Mouse (Mus musculus) heart, embryonic 12.5 days (tissue): ENCODE results near the gene Asb18. TPM values are rescaled to one million over a fixed set of nuclear protein-coding genes. Genes with fewer than 3 reads are reported as not detected.

Experiments used
- ATAC-seq: fragments of 200-750 bp; cut with Nextera tagmentation; 2 replicates; pipeline ENCODE4 v1.8.0; 2017; ENCODE audit warnings: moderate TSS enrichment, moderate library complexity; ENCODE audit not compliant: insufficient number of reproducible peaks, low FRiP score
- H3K27ac ChIP-seq: fragments of 300-500 bp; sonication (generic); 2 replicates; pipeline ENCODE4 v1.5.1; 2016; ENCODE audit warnings: mild to moderate bottlenecking, moderate library complexity; ENCODE audit not compliant: poor library complexity, severe bottlenecking
- H3K27me3 ChIP-seq: fragments of 300-500 bp; sonication (generic); replicated peaks from 2 replicates; pipeline ENCODE4 v1.6.1; 2016; ENCODE audit warnings: mild to moderate bottlenecking, moderate library complexity
- H3K36me3 ChIP-seq: fragments of 300-500 bp; sonication (generic); 2 replicates; pipeline ENCODE4 v1.6.1; 2016; ENCODE audit warnings: mild to moderate bottlenecking, moderate library complexity
- H3K4me1 ChIP-seq: fragments of 300-500 bp; sonication (generic); replicated peaks from 2 replicates; pipeline ENCODE4 v1.6.1; 2016; ENCODE audit warnings: mild to moderate bottlenecking
- H3K4me2 ChIP-seq: fragments of 300-500 bp; sonication (generic); 2 replicates; pipeline ENCODE4 v1.6.1; 2016; ENCODE audit warnings: mild to moderate bottlenecking, moderate library complexity
- H3K4me3 ChIP-seq: fragments of 300-500 bp; sonication (generic); 2 replicates; pipeline ENCODE4 v1.5.1; 2016; ENCODE audit warnings: mild to moderate bottlenecking
- H3K9ac ChIP-seq: fragments of 300-500 bp; sonication (generic); 2 replicates; pipeline ENCODE4 v1.6.1; 2016; ENCODE audit warnings: mild to moderate bottlenecking, moderate library complexity
- H3K9me3 ChIP-seq: fragments of 300-500 bp; sonication (generic); replicated peaks from 2 replicates; pipeline ENCODE4 v1.6.1; 2016; ENCODE audit warnings: mild to moderate bottlenecking, moderate library complexity
- WGBS: fragments of 180-500 bp; shearing (Covaris S2); methylation state at CpG from one replicate; pipeline ENCODE4 v1.1.7; 2016; 5-methylcytosine and 5-hydroxymethylcytosine counted together
- polyA plus RNA-seq: library from polyadenylated mRNA; unstranded; fragments of >200 nt; fragmentation: Nextera tagmentation; extraction: Ambion mirVana; gene quantifications from 2 replicates; pipeline ENCODE4 v1.2.1, GENCODE M21; 2016

Gene Asb18
- polyA plus RNA-seq, 1 experiment from 2014 or later: 1.0 TPM

DNA sequence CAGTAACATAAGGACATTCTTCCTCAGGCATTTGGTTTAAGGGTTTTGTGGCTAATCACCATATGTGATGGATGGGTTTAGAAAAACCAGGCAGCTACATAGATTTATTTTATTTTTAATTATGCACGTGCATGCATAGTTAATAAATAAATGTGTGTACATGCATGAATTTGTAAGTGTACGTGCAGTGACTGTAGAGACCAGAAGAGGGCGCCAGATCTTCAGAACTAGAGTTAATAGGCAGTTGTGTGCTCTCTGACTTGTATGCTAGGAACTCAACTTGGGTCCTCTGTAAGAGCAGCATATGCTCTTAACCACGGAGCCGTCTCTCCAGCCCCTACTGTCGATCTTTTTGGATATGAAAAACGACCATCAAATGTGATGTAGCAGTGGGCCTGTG, 1.6 kb downstream of the Asb18 start:
- H3K4me2 ChIP-seq: no peak overlapping the region
- 64% methylated on average over 7 of the region's 7 CpGs for WGBS
- peaks cover 5% of the 10 kb centered on the region; the same call in 1 of the 2 replicates for H3K4me1 ChIP-seq
- no peak overlapping the region for H3K9ac ChIP-seq
- no peaks in the 10 kb centered on the region for H3K27me3 ChIP-seq
- H3K4me3 ChIP-seq: no peak overlapping the region
- peaks cover 9% of the 10 kb centered on the region; the same call in 1 of the 2 replicates for H3K9me3 ChIP-seq
- H3K36me3 ChIP-seq: no peaks in the 10 kb centered on the region
- H3K27ac ChIP-seq: no peak overlapping the region
- no peak for ATAC-seq

DNA sequence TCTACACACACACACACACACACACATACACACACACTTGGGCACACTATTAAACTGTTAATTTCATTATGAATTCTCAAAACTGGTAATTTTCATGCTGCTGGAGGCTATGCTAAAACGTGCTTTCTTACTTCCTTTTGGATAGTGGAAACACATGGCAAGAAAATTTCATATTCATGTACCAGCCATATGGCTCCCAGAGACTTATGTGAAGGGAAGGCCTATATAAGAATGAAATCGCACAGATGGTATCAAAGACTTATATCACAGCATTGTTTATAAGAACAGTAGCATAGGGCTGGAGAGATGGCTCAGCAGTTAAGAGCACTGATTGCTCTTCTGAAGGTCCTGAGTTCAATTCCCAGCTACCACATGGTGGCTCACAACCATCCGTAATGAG, 2.3 kb downstream of the Asb18 start:
- H3K4me3 ChIP-seq: no peak overlapping the region
- H3K9ac ChIP-seq: no peak overlapping the region
- peaks cover 9% of the 10 kb centered on the region; the same call in 1 of the 2 replicates for H3K9me3 ChIP-seq
- no peaks in the 10 kb centered on the region for H3K36me3 ChIP-seq
- no peaks in the 10 kb centered on the region for H3K27me3 ChIP-seq
- H3K4me1 ChIP-seq: 0 out of 2 replicates have a peak, but pooled peaks cover 2% of the 10 kb centered on the region
- ATAC-seq: no peak
- WGBS: 75% methylated on average over 3 of the region's 3 CpGs
- H3K27ac ChIP-seq: no peak overlapping the region
- no peak overlapping the region for H3K4me2 ChIP-seq

DNA sequence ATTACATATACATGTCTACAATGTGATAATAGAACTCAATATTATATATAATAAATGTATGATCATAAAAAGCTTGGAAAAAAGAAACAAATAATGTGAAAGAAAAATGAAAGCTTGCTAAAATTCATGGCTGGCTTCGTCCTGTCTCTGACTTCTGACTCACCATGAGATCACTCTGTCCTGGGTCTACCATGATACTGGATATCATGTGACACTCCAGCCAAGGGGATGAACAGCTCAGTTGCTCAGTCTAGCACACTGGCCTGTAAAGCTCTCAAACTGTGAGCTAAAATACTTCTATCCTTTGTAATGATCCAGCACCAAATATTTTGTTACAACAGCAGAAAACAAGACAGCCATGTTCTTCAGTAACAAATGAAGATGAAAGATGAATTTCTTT, 4.4 kb downstream of the Asb18 start:
- no peak overlapping the region for H3K4me2 ChIP-seq
- 74% methylated on average over 1 of the region's 1 CpGs for WGBS
- no peak overlapping the region for H3K9ac ChIP-seq
- 0 out of 2 replicates have a peak, but pooled peaks cover 2% of the 10 kb centered on the region for H3K4me1 ChIP-seq
- no peak overlapping the region for H3K4me3 ChIP-seq
- H3K36me3 ChIP-seq: no peaks in the 10 kb centered on the region
- no peaks in the 10 kb centered on the region for H3K27me3 ChIP-seq
- no peak overlapping the region for H3K27ac ChIP-seq
- H3K9me3 ChIP-seq: peaks cover 9% of the 10 kb centered on the region; the same call in 1 of the 2 replicates
- ATAC-seq: no peak

DNA sequence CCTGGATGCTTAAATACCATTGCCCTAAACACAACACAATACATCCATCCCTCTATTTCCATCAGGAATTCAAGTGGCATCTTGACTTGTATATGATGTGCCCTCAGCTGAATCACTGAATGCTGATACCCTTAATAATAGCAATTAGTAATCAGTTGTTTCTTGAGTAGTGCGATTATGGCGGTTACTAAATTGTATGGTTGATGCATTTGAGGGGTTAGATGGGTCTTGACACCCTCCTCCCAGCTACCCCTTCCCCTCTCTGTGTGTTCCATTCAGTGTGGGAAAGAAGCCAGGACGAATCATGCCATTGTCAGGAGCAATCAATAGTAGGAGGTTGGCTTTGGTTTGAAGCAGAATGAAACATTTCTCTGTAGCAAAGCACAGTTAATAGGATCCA, 5.3 kb downstream of the Asb18 start:
- Histone ChIP-seq H3K27me3 (no peaks in the 10 kb centered on the region), H3K9ac (no peak overlapping the region)

DNA sequence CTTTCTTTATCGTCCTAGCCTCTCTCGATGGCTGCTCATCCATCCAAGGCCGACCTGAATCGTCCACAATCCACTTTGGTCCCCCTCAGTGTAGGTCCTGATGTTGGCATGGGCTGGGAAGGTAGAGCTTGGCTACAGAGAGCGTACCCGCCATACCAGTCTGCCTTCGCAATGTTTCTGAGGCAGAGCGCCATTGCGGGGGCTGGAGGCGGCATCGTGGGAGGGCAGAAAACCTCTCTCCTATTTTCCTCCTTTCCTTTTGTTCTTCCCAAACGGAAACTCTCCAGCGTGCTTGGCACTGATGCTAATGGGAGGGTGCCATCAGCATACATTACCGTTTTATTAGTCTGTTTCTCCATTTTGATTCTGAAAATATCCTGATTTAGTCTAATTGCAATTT, 7.8 kb downstream of the Asb18 start:
- Histone ChIP-seq H3K4me2 (no peak overlapping the region), H3K36me3 (no peaks in the 10 kb centered on the region), H3K27me3 (no peaks in the 10 kb centered on the region), H3K4me1 (no peaks in the 10 kb centered on the region), H3K9ac (no peak overlapping the region), H3K4me3 (no peak overlapping the region), H3K27ac (no peak overlapping the region), H3K9me3 (no peaks in the 10 kb centered on the region)
- WGBS: 71% methylated on average over 14 of the region's 14 CpGs
- no peak for ATAC-seq

More for the DNA sequence above, 5.3 kb downstream of the Asb18 start:
- Histone ChIP-seq H3K4me1 (0 out of 2 replicates have a peak, but pooled peaks cover 2% of the 10 kb centered on the region), H3K36me3 (no peaks in the 10 kb centered on the region), H3K9me3 (peaks cover 7% of the 10 kb centered on the region; the same call in 1 of the 2 replicates), H3K27ac (no peak overlapping the region), H3K4me2 (no peak overlapping the region), H3K4me3 (no peak overlapping the region)
- 75% methylated on average over 3 of the region's 3 CpGs for WGBS
- ATAC-seq: no peak

DNA sequence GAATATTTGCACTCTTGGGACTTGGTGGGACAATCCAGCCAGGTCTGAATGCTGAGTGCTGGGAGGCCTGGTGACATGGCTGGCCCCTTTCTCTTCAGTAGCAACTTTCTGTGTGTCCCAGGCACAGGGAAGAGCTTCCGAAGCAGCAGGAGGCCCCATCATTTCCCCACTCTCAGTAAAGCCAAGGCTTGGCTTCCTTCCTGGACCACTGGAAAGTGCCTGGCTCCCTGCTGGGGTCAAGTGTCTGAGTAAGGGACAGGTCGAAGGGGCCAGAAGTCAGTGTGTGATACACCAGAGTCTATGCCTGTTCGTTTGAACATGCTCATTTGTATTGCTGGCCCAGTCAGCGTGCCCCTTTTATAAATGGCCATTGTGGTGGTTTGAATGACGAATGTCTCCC, 13.5 kb downstream of the Asb18 start:
- peaks cover 44% of the 10 kb centered on the region for H3K4me1 ChIP-seq
- no peaks in the 10 kb centered on the region; the same call in 1 of the 2 replicates for H3K27me3 ChIP-seq
- no peaks in the 10 kb centered on the region for H3K9me3 ChIP-seq
- no peak overlapping the region for H3K9ac ChIP-seq
- no peaks in the 10 kb centered on the region for H3K36me3 ChIP-seq
- ATAC-seq: no peak
- H3K4me3 ChIP-seq: no peak overlapping the region
- 50% methylated on average over 5 of the region's 5 CpGs for WGBS
- no peak overlapping the region for H3K27ac ChIP-seq
- no peak overlapping the region for H3K4me2 ChIP-seq

DNA sequence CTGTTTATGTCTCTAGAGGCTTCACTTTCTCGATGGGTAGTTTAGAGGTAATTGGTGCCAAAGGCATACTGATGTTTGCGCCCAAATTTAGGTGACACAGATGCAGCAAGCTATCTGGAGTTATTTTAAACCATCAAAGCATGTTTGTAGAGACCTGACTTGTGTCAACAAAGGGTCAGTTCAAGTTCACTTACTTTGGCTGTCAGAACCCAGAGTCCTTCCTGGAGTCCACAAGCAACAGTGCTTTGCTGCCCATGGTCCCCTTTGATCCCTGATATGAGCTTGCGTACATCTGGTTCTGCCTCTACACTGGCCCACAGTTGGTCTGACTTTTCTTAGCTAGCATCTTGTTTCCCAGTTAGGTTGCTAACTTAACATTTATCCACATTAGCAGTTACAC, 14.6 kb downstream of the Asb18 start:
- Histone ChIP-seq H3K9ac (no peak overlapping the region), H3K27me3 (peaks cover 8% of the 10 kb centered on the region; the same call in 1 of the 2 replicates), H3K4me2 (no peak overlapping the region), H3K27ac (peak overlapping the region; percentile 79), H3K4me1 (peaks cover 46% of the 10 kb centered on the region), H3K4me3 (no peak overlapping the region), H3K9me3 (no peaks in the 10 kb centered on the region), H3K36me3 (no peaks in the 10 kb centered on the region)
- ATAC-seq: no peak
- WGBS: 48% methylated on average over 3 of the region's 3 CpGs

DNA sequence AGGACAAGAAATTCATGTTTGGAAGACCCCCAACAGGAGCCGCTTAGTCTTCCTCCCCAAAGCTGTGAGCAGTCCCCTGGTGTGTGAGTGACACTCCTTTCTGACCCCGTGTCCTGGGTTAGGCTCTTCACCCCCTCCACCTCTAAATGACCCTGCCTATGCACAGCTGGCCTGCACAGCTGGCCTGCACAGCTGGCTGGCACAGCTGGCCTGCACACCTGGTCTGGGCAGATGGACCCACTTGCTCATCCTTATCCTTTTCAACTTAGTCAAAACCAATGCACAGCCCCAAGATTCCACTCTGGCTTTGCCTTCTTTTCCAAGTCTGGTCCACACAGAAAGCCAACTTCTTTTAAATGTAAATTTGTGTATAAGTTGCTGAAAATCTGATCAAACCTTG, 15.8 kb downstream of the Asb18 start:
- 0 out of 2 replicates have a peak overlapping the region, but pooled peaks have one; percentile 13 for H3K4me2 ChIP-seq
- H3K4me1 ChIP-seq: peaks cover 46% of the 10 kb centered on the region
- no peak for ATAC-seq
- peak overlapping the region; percentile 79 for H3K27ac ChIP-seq
- no peaks in the 10 kb centered on the region for H3K36me3 ChIP-seq
- H3K9ac ChIP-seq: no peak overlapping the region
- no peak overlapping the region for H3K4me3 ChIP-seq
- WGBS: 43% methylated on average over 2 of the region's 2 CpGs
- H3K9me3 ChIP-seq: no peaks in the 10 kb centered on the region
- H3K27me3 ChIP-seq: peaks cover 19% of the 10 kb centered on the region

DNA sequence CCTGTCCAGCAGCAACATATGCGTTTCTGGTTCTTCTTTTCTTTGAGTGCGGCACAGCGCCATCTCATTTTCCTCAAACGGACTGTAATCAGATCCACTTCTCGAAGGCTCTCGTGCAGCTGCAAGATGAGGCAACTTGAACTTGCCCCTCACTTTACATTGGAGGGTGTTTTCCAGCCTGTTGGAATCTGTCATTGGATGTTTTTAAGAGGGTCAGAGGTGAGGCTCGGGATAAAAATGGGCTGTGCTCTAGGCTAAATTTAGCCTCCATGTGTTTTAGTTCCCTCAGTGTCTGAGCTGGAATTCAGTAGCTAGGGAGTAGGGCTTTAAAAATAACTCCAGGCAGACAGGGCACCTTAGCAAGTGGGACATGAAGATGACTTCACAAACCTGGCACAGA, 16.4 kb downstream of the Asb18 start:
- no peaks in the 10 kb centered on the region for H3K9me3 ChIP-seq
- WGBS: 29% methylated on average over 7 of the region's 7 CpGs
- peak overlapping the region; percentile 89 for H3K27ac ChIP-seq
- no peaks in the 10 kb centered on the region for H3K36me3 ChIP-seq
- no peak overlapping the region for H3K4me3 ChIP-seq
- ATAC-seq: no peak
- no peak overlapping the region for H3K9ac ChIP-seq
- peaks cover 46% of the 10 kb centered on the region for H3K4me1 ChIP-seq
- peak overlapping the region; percentile 31 for H3K4me2 ChIP-seq
- H3K27me3 ChIP-seq: peaks cover 25% of the 10 kb centered on the region

DNA sequence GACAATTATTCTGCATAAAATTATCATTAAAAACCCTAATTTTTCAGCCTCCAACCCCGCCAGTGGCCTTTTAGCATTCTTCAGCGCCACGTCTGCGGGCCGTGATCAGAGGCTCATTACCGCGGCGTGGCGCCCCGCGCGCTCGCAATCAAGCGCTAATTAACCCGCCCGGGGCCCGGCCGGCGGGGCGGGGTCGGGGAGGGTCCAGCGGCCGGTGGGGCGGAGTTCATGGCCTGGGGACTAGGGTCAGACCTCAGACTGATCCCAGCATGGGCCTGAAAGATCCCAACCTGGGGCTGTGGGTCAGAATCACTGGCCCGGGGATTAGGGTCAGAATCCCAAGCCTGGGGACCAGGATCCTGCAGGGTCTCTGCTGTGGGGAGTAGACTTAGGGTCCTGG, 22.2 kb downstream of the Asb18 start:
- peaks cover 14% of the 10 kb centered on the region for H3K4me1 ChIP-seq
- no peak overlapping the region for H3K27ac ChIP-seq
- no peak for ATAC-seq
- H3K4me3 ChIP-seq: peak overlapping the region; percentile 46
- H3K4me2 ChIP-seq: peak overlapping the region; percentile 73
- no peaks in the 10 kb centered on the region for H3K36me3 ChIP-seq
- H3K9ac ChIP-seq: peak overlapping the region; percentile 53
- H3K27me3 ChIP-seq: peaks cover 44% of the 10 kb centered on the region
- no peaks in the 10 kb centered on the region for H3K9me3 ChIP-seq
- 1% methylated on average over 25 of the region's 25 CpGs for WGBS

DNA sequence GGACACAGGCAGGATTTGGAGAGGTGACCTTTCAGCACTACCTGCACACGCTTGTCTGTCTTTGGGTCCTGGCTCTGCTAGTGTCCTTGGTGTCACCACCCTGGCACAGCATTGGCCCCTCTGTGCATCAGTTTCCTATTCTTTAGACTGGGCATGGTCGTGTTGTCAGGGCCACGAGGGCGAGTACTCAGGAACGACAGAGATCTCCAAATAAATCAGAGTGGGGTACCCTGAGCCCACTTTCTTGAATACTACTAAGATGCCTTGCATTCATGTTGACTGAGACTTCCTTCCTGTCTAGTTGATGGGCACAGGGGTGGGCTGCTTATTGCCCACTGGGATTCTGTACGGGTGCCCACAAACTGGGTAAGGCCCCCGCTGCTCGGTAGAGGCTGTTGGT, 37.2 kb downstream of the Asb18 start:
- H3K9ac ChIP-seq: no peak overlapping the region
- ATAC-seq: no peak
- no peak overlapping the region for H3K4me3 ChIP-seq
- WGBS: 84% methylated on average over 8 of the region's 8 CpGs
- H3K27me3 ChIP-seq: peaks cover 16% of the 10 kb centered on the region; the same call in 1 of the 2 replicates
- no peak overlapping the region for H3K4me2 ChIP-seq
- H3K4me1 ChIP-seq: no peaks in the 10 kb centered on the region
- no peaks in the 10 kb centered on the region for H3K9me3 ChIP-seq
- no peaks in the 10 kb centered on the region for H3K36me3 ChIP-seq
- no peak overlapping the region for H3K27ac ChIP-seq

DNA sequence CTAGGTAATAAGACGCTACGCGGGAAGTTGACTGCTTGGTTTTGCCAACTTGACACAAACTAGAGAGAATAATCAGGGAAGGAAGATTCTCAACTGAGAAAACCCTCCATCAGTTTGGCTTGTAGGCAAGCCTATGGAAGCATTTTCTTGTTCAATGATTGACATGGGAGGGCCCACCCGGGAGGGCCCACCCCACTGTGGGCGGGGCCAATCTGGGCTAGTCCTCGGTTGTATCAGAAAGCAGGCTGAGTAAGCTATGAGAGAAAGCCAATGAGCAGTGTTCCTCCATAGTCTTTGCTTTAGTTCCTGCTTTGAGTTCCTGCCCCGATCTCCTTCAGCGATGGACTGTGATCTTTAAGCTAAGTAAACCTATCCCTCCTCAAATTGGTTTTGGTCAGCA, 38.1 kb downstream of the Asb18 start:
- ATAC-seq: no peak
- Histone ChIP-seq H3K27ac (no peak overlapping the region), H3K4me2 (no peak overlapping the region), H3K9ac (no peak overlapping the region), H3K27me3 (peaks cover 25% of the 10 kb centered on the region), H3K36me3 (no peaks in the 10 kb centered on the region), H3K4me3 (no peak overlapping the region), H3K9me3 (no peaks in the 10 kb centered on the region), H3K4me1 (no peaks in the 10 kb centered on the region)
- WGBS: 71% methylated on average over 8 of the region's 8 CpGs
